In genomic region chr19:47698266-47698665, GRCm38 (mm10) we compare ENCODE assay signal across 14 mouse cellular contexts. TPM values are rescaled to one million over a fixed set of nuclear protein-coding genes. Genes with fewer than 3 reads are reported as not detected.
"Had no signal": no experiment of that assay in that cellular context is flagged by ENCODE, and none has a peak within 500 bp of the region (broad histone marks: within the 10 kb centered on the region; RNA-seq: fewer than 3 reads in every experiment).

No protein-coding gene starts in this region.

- H3K9me3 ChIP-seq: limb, embryonic 12.5 days; liver, embryonic 13.5 days; lung, embryonic 15.5 days; midbrain, embryonic 12.5 days had no signal

- H3K27me3 ChIP-seq: limb, embryonic 12.5 days; liver, embryonic 13.5 days; lung, embryonic 15.5 days; megakaryocyte, embryonic 14.5 days; midbrain, embryonic 12.5 days had no signal

- DNase-seq: kidney, adult 2 months; kidney, postnatal 25 days; liver; liver, embryonic 13.5 days; liver, postnatal 0 days; lung, postnatal 14 days; right cerebral cortex, adult 18-20 months; right cerebral cortex, postnatal 25 days; thymus, postnatal 4 days had no signal

- H3K4me3 ChIP-seq: limb, embryonic 12.5 days; liver, embryonic 13.5 days; lung, embryonic 15.5 days; megakaryocyte, embryonic 14.5 days; midbrain, embryonic 12.5 days had no signal

- H3K4me1 ChIP-seq: limb, embryonic 12.5 days; liver, embryonic 13.5 days had no signal

- H3K27ac ChIP-seq: limb, embryonic 12.5 days; liver, embryonic 13.5 days; lung, embryonic 15.5 days; macrophage; midbrain, embryonic 12.5 days had no signal

- H3K36me3 ChIP-seq: limb, embryonic 12.5 days; liver, embryonic 13.5 days; lung, embryonic 15.5 days; midbrain, embryonic 12.5 days had no signal

RNA-seq across cellular contexts. Expression of gene Col17a1, which starts 6.4 kb away (rescaled TPM):
- polyA plus RNA-seq: macrophage had no signal
